Mouse (Mus musculus) urinary bladder, adult 18-20 months (tissue): ENCODE measurements around the gene Nob1.

Source experiments
- DNase-seq, 2 experiments: peaks; one replicate each; pipeline ENCODE4 v3.0.0; 2022; ENCODE audit warnings: low spot score in 2 of 2, mixed read lengths in 2 of 2

Gene Nob1

DNA sequence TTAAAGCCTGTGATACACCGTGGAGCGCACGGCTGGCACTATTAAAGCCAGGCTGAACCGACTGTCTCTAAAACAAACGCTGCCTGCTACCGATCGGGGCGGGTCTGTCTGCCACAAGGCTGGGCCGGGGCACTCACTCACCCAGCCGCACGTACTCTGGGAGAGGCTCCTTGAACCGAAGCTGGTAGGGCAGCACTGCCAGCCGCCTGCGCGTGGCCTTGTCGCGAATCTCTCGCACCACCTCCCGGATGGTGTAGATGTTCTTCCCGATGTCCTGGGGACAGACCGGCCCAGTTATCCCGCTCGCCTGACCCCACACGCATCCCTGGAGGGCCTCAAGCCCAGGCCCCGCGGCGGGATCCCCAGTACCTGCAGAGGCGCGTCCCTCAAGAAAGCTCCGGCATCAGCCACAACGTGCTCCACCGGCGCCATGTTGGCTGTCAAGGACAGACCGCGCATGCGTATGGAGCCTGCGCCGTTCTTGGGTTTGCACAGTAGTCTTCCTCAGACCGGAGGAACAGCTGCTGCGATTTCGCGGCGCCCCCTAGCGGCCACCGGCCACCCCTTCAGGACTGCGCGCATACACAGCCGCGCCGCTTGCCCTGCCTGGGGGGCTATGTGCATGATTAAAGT is at the start of gene Nob1:
Gene Nob1, minus strand, starts transcription at position 455 of the 633 bp plus-strand sequence.
- peak; percentile 92 to 95 for DNase-seq

GRCm38 (mm10) chr8:107473369-107473768 is 48.5 kb upstream of the Nob1 start:
- no peak for DNase-seq

DNA sequence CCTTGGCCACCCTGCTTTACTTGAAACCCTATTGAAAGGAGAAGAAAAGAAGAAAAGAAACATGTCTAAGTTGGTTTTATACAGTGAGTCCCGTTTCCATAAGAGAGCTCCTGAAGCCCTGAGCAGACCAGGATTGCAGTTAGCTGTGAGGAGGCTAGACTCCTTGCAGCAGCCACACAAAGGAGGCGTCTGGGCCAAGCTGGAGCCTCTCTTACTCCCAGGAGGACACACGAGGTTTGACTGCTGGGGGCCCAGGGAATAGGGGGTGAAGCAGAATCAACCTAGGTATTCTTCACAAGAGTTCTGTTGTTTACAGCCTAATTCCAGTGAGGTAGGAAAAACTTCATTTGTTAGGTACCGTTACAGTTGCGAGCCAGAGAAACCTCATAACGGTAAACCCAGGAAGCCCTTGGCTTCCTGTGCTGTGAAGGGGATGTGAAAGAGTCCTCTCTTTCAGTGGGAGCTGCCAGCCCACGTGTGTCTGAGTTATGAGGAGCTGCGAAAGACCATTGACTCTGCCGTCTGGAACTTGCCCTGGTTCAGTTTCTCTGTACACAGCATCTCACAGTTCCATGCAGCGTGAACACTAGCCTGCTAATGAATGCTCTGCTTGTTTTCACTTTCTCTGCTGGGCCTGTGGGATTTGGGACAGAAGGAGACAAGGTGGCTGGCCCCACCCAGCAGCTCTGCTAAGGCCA is 47.7 kb upstream of the Nob1 start:
- no peak for DNase-seq

- DNase-seq, result no peak
Observed at GRCm38 (mm10) chr8:107470302-107470701, 45.5 kb upstream of the Nob1 start.

- no peak for DNase-seq
Observed at GRCm38 (mm10) chr8:107468811-107469302, 44.0 kb upstream of the Nob1 start.

DNA sequence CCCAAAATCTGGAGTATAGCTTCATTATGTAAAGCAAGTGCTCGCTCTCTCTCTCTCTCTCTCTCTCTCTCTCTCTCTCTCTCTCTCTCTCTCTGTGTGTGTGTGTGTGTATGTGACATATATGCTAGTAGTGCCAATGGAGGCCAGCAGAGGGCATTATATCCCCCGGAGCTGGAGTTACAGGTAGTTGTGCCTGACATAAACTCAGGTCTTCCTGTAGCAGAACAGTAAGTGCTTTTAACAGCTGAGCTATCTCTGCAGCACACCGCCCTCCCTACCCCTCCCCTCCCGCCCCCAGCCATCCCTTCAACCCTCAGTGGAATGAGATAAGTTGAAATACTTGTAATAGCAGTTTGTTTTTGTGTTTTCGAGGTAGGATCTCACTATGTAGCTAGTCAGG is 41.8 kb upstream of the Nob1 start:
- DNase-seq, result no peak

- no peak for DNase-seq
Observed at GRCm38 (mm10) chr8:107465332-107465990, 40.6 kb upstream of the Nob1 start.

GRCm38 (mm10) chr8:107462423-107462822 is 37.6 kb upstream of the Nob1 start:
- no peak for DNase-seq

- DNase-seq, result no peak
Observed at GRCm38 (mm10) chr8:107458281-107458680, 33.4 kb upstream of the Nob1 start.

GRCm38 (mm10) chr8:107457725-107458124 is 32.9 kb upstream of the Nob1 start:
- no peak for DNase-seq

DNA sequence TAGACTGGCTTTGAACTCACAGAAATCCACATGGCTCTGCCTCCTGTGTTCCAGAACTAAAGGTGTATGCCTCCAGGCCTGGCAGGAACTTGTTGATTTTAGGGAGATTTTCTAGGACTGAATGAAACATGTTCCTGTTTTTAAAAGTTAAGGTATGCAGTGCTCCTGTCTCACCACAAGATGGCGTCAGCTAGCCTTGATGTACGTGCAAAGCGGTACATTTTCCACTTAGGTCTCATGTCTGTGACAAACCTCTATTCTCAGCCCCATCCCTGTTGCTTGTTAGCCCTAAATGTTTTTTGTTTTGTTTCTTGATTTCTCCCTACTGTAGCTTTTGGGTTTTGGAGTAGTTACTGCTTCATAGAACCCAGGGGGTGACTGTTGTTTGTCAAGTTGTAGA is 30.4 kb upstream of the Nob1 start:
- DNase-seq, result no peak

- DNase-seq, result no peak
Observed at GRCm38 (mm10) chr8:107453386-107453785, 28.5 kb upstream of the Nob1 start.

GRCm38 (mm10) chr8:107451414-107452066 is 26.7 kb upstream of the Nob1 start:
- DNase-seq, result no peak

GRCm38 (mm10) chr8:107449655-107450054 is 24.8 kb upstream of the Nob1 start:
- DNase-seq, result no peak

GRCm38 (mm10) chr8:107449130-107449529 is 24.3 kb upstream of the Nob1 start:
- no peak for DNase-seq

DNA sequence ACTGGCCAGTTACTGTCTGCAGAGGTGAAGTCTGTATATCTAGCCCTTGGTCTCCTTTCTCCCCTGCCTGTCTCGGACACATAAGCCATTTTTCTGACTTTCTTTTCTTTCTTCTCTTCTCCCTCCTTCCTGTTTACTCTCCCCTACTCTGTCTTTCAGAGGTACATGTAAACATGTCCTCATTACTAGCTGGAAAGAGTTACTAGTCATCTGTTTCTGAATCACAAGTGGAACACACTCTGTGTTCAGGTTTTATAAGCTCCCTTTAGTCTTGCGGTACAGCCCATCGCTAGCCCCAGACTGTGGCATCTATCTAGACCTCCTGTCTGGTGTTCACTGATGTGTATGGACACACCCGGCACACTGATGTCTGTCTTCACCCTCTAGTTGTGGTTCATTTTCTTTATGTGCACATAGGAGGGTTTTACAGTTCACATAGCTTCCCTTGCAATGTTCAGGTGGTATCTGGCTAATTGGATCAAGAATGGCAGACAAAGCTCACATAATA is 23.6 kb upstream of the Nob1 start:
- DNase-seq, result no peak

GRCm38 (mm10) chr8:107447713-107448112 is 22.9 kb upstream of the Nob1 start:
- DNase-seq, result no peak

GRCm38 (mm10) chr8:107444626-107445025 is 19.8 kb upstream of the Nob1 start:
- DNase-seq, result no peak

DNA sequence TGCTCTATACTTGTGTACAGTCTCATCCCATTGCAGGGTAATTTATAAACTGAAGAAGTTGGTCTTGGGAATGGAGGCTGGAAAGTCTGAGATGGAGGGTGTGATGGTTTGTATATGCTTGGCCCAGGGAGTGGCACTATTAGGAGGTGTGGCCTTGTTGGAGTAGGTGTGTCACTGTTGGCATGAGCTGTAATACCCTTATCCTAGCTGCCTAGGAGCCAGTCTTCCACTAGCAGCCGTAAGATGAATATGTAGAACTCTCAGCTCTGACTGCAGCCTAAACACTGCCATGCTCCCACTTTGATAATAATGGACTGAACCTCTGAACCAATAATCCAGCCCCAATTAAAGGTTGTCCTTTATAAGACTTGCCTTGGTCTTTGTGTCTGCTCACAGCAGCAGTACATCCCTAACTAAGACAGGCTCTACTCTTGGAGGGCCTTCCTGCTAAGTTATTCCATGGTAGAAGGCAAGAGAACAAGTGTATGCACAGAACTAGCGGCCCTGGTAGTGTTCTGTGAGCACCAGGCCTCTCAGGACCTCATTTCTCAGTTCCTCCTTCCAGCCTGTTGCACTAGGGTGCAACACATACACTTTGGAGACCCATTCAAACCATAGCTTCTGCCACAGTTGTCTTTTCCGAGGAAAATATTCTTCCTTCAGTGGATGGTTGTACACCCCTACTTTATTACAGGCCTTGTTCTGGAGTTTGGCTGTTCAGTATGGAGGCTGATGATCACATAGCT is 15.2 kb upstream of the Nob1 start:
- DNase-seq, result no peak

- DNase-seq, result no peak
Observed at GRCm38 (mm10) chr8:107437711-107438110, 12.9 kb upstream of the Nob1 start.

- DNase-seq, result peak in 1 of 2 experiments; percentile 7
Observed at GRCm38 (mm10) chr8:107436841-107437421, 12.1 kb upstream of the Nob1 start.
